Mouse (Mus musculus) adrenal gland, postnatal 14 days (tissue): Measurements from ENCODE around the gene Mboat1. TPM values are rescaled to one million over a fixed set of nuclear protein-coding genes. Genes with fewer than 3 reads are reported as not detected.

ENCODE experiments used
- DNase-seq: peaks from one replicate; pipeline ENCODE4 v3.0.0; 2021; ENCODE audit warnings: mixed read lengths
- total RNA-seq: library from RNA; stranded (reverse); gene quantifications from 2 replicates; pipeline ENCODE4 v1.2.3, GENCODE M21; 2021

The Mboat1 gene
- total RNA-seq, 1 experiment from 2014 or later = 3.5 TPM

- DNase-seq = no peak
Observed at GRCm38 (mm10) chr13:30185959-30186358, 49.7 kb downstream of the Mboat1 start.

- no peak for DNase-seq
Observed at GRCm38 (mm10) chr13:30186456-30186855, 50.2 kb downstream of the Mboat1 start.

- no peak for DNase-seq
Observed at GRCm38 (mm10) chr13:30192031-30192716, 55.9 kb downstream of the Mboat1 start.

GRCm38 (mm10) chr13:30193363-30193762, 57.1 kb downstream of the Mboat1 start:
- DNase-seq = no peak

GRCm38 (mm10) chr13:30194834-30195233, 58.5 kb downstream of the Mboat1 start:
- DNase-seq = no peak

- no peak for DNase-seq
Observed at GRCm38 (mm10) chr13:30196661-30197060, 60.4 kb downstream of the Mboat1 start.

GRCm38 (mm10) chr13:30198101-30198570, 61.8 kb downstream of the Mboat1 start:
- no peak for DNase-seq

- no peak for DNase-seq
Observed at GRCm38 (mm10) chr13:30199821-30200220, 63.5 kb downstream of the Mboat1 start.

GRCm38 (mm10) chr13:30200737-30201136, 64.4 kb downstream of the Mboat1 start:
- DNase-seq = no peak

GRCm38 (mm10) chr13:30203018-30203417, 66.7 kb downstream of the Mboat1 start:
- no peak for DNase-seq

- DNase-seq = no peak
Observed at GRCm38 (mm10) chr13:30208176-30208575, 71.9 kb downstream of the Mboat1 start.

- DNase-seq = no peak
Observed at GRCm38 (mm10) chr13:30213276-30213675, 77.0 kb downstream of the Mboat1 start.

GRCm38 (mm10) chr13:30217588-30218371, 81.5 kb downstream of the Mboat1 start:
- DNase-seq = no peak

GRCm38 (mm10) chr13:30219597-30219996, 83.3 kb downstream of the Mboat1 start:
- DNase-seq = no peak

- DNase-seq = no peak
Observed at GRCm38 (mm10) chr13:30221316-30221715, 85.0 kb downstream of the Mboat1 start.

GRCm38 (mm10) chr13:30224114-30224513, 87.8 kb downstream of the Mboat1 start:
- no peak for DNase-seq

GRCm38 (mm10) chr13:30224659-30225058, 88.4 kb downstream of the Mboat1 start:
- no peak for DNase-seq

- no peak for DNase-seq
Observed at GRCm38 (mm10) chr13:30228762-30229161, 92.5 kb downstream of the Mboat1 start.

GRCm38 (mm10) chr13:30229625-30230139, 93.4 kb downstream of the Mboat1 start:
- peak; percentile 15 for DNase-seq

- DNase-seq = peak; percentile 34
Observed at GRCm38 (mm10) chr13:30235056-30235750, 98.9 kb downstream of the Mboat1 start.

- DNase-seq = no peak
Observed at GRCm38 (mm10) chr13:30239396-30239795, 103.1 kb downstream of the Mboat1 start.

- no peak for DNase-seq
Observed at GRCm38 (mm10) chr13:30245573-30245972, 109.3 kb downstream of the Mboat1 start.
